ENCODE assay signal across 17 mouse cellular contexts in genomic region chr11:95250110-95250509, GRCm38 (mm10). TPM values are rescaled to one million over a fixed set of nuclear protein-coding genes. Genes with fewer than 3 reads are reported as not detected.
A peak's percentile ranks its signal among the peaks of the same experiment; 100 is the strongest.
DNase-seq lines count a peak whose midpoint lies in the region; ATAC-seq and TF ChIP-seq lines count a peak whose summit lies in the region.
"Had no signal": no experiment of that assay in that cellular context is flagged by ENCODE, and none has a peak within 500 bp of the region (broad histone marks: within the 10 kb centered on the region; RNA-seq: fewer than 3 reads in every experiment).

No protein-coding gene starts in this region.

- H3K27me3 ChIP-seq in heart, embryonic 10.5 days (ENCODE audit: insufficient read depth, poor library complexity, severe bottlenecking): peaks cover 40% of the 10 kb centered on the region
- H3K27me3 ChIP-seq in midbrain, embryonic 13.5 days: peaks cover 13% of the 10 kb centered on the region; the same call in 1 of the 2 replicates
- no peaks in the 10 kb centered on the region for H3K27me3 ChIP-seq in midbrain, embryonic 11.5 days (ENCODE audit: control insufficient read depth, insufficient read depth, low read length)
- no peaks in the 10 kb centered on the region for H3K27me3 ChIP-seq in stomach, postnatal 0 days (ENCODE audit: control insufficient read depth, insufficient read depth, low read length)
- H3K27me3 ChIP-seq: embryonic facial prominence, embryonic 12.5 days; liver, embryonic 13.5 days had no signal

- H3K4me1 ChIP-seq in heart, embryonic 10.5 days: peaks cover 21% of the 10 kb centered on the region
- peaks cover 5% of the 10 kb centered on the region for H3K4me1 ChIP-seq in midbrain, embryonic 13.5 days (replicated peaks)
- H3K4me1 ChIP-seq in midbrain, embryonic 11.5 days (ENCODE audit: control insufficient read depth, insufficient read depth, low read length): no peaks in the 10 kb centered on the region
- H3K4me1 ChIP-seq in stomach, postnatal 0 days (replicated peaks; ENCODE audit: control insufficient read depth, insufficient read depth): no peaks in the 10 kb centered on the region
- H3K4me1 ChIP-seq: embryonic facial prominence, embryonic 12.5 days had no signal

- no peak for TF ChIP-seq CTCF in stomach, postnatal 0 days (IDR thresholded peaks at IDR 0.05; ENCODE audit: low read depth)

- H3K36me3 ChIP-seq in heart, embryonic 10.5 days: no peaks in the 10 kb centered on the region
- no peaks in the 10 kb centered on the region for H3K36me3 ChIP-seq in midbrain, embryonic 13.5 days
- no peaks in the 10 kb centered on the region for H3K36me3 ChIP-seq in midbrain, embryonic 11.5 days (ENCODE audit: control insufficient read depth, insufficient read depth, low read length)
- no peaks in the 10 kb centered on the region for H3K36me3 ChIP-seq in stomach, postnatal 0 days (ENCODE audit: control insufficient read depth, insufficient read depth, low read length)
- H3K36me3 ChIP-seq: embryonic facial prominence, embryonic 12.5 days; liver, embryonic 13.5 days; midbrain, embryonic 15.5 days had no signal

- no peaks in the 10 kb centered on the region; the same call in 1 of the 2 replicates for H3K9me3 ChIP-seq in heart, embryonic 10.5 days
- no peaks in the 10 kb centered on the region for H3K9me3 ChIP-seq in midbrain, embryonic 13.5 days
- H3K9me3 ChIP-seq in midbrain, embryonic 11.5 days (ENCODE audit: control insufficient read depth, low read length): no peaks in the 10 kb centered on the region
- H3K9me3 ChIP-seq in stomach, postnatal 0 days (ENCODE audit: control insufficient read depth, low read length): no peaks in the 10 kb centered on the region
- H3K9me3 ChIP-seq: embryonic facial prominence, embryonic 12.5 days; liver, embryonic 13.5 days; midbrain, embryonic 15.5 days had no signal

- H3K4me3 ChIP-seq in heart, embryonic 10.5 days: peak overlapping the region; percentile 22
- H3K4me3 ChIP-seq in midbrain, embryonic 13.5 days (replicated peaks): no peak overlapping the region
- no peak overlapping the region for H3K4me3 ChIP-seq in midbrain, embryonic 11.5 days (ENCODE audit: low read depth, low read length)
- H3K4me3 ChIP-seq in stomach, postnatal 0 days (ENCODE audit: low read depth, low read length): no peak overlapping the region
- H3K4me3 ChIP-seq: embryonic facial prominence, embryonic 12.5 days; liver, embryonic 13.5 days; midbrain, embryonic 15.5 days had no signal

- TF ChIP-seq EP300 in stomach, postnatal 0 days (optimal IDR thresholded peaks at IDR 0.05): no peak

- ATAC-seq in midbrain, embryonic 13.5 days: peak; percentile 37
- ATAC-seq in midbrain, embryonic 11.5 days (ENCODE audit: low FRiP score): no peak
- peak; percentile 46; the same call in 1 of the 2 replicates for ATAC-seq in stomach, postnatal 0 days (ENCODE audit: low FRiP score, low TSS enrichment)
- ATAC-seq: activated CD4-positive, CD25-positive, alpha-beta regulatory T cell, adult 4 months; forebrain, embryonic 16.5 days; inflammation-experienced regulatory T-cells, adult 6 months; midbrain, embryonic 15.5 days had no signal

- intact Hi-C loops in heart, postnatal 36 days (cut with DNase I): loop anchor here (5.0 kb wide), 1 partner anchor 203 kb away; no protein-coding TSS in a partner anchor

- no peak overlapping the region for H3K4me2 ChIP-seq in midbrain, embryonic 13.5 days (replicated peaks)
- H3K4me2 ChIP-seq in midbrain, embryonic 11.5 days: no peak overlapping the region
- no peak overlapping the region for H3K4me2 ChIP-seq in stomach, postnatal 0 days (replicated peaks; ENCODE audit: low read depth)
- H3K4me2 ChIP-seq: embryonic facial prominence, embryonic 12.5 days; liver, embryonic 13.5 days; midbrain, embryonic 15.5 days had no signal

- peak overlapping the region; percentile 77 for H3K27ac ChIP-seq in heart, embryonic 10.5 days
- H3K27ac ChIP-seq in midbrain, embryonic 13.5 days: no peak overlapping the region
- no peak overlapping the region for H3K27ac ChIP-seq in midbrain, embryonic 11.5 days (ENCODE audit: low read depth, low read length)
- H3K27ac ChIP-seq in stomach, postnatal 0 days (replicated peaks): no peak overlapping the region
- H3K27ac ChIP-seq: embryonic facial prominence, embryonic 12.5 days; liver, embryonic 13.5 days; midbrain, embryonic 15.5 days had no signal

- H3K9ac ChIP-seq in midbrain, embryonic 13.5 days (replicated peaks): no peak overlapping the region
- no peak overlapping the region for H3K9ac ChIP-seq in midbrain, embryonic 11.5 days (ENCODE audit: low read length)
- no peak overlapping the region for H3K9ac ChIP-seq in stomach, postnatal 0 days (ENCODE audit: low read length)
- H3K9ac ChIP-seq: embryonic facial prominence, embryonic 12.5 days; liver, embryonic 13.5 days; midbrain, embryonic 15.5 days had no signal

- 17% methylated on average over 10 of the region's 10 CpGs for WGBS in heart, embryonic 10.5 days
- 45% methylated on average over 10 of the region's 10 CpGs for WGBS in midbrain, embryonic 13.5 days
- WGBS in midbrain, embryonic 11.5 days: 48% methylated on average over 10 of the region's 10 CpGs
- WGBS in stomach, postnatal 0 days: 60% methylated on average over 10 of the region's 10 CpGs

- DNase-seq in heart, embryonic 10.5 days (ENCODE audit: low spot score): no peak
- no peak for DNase-seq in heart, postnatal 36 days
- DNase-seq in kidney, postnatal 4 days: peak; percentile 62 to 76
- DNase-seq in kidney, postnatal 14 days: no peak
- DNase-seq in midbrain, embryonic 11.5 days (ENCODE audit: low spot score, missing footprints): no peak
- no peak for DNase-seq in stomach, postnatal 0 days (ENCODE audit: low spot score)
- DNase-seq in thymus, adult 18-20 months: no peak
- DNase-seq: cerebellum, adult 8-10 months; liver, embryonic 13.5 days; right cerebral cortex, adult 18-20 months had no signal

RNA-seq across cellular contexts. Expression of gene Tac4, which starts 11.2 kb away (rescaled TPM):
- not detected in 2 replicates for polyA plus RNA-seq in heart, embryonic 10.5 days (2016; fragmentation: Nextera tagmentation; extraction: Ambion mirVana)
- total RNA-seq in heart, postnatal 36 days (2021): not detected
- not detected in 2 replicates for polyA plus RNA-seq in midbrain, embryonic 13.5 days (2015; fragmentation: Nextera tagmentation; extraction: Ambion mirVana)
- not detected in 2 replicates for polyA plus RNA-seq in midbrain, embryonic 11.5 days (2014; fragmentation: Nextera tagmentation; extraction: Ambion mirVana)
- polyA plus RNA-seq in stomach, postnatal 0 days (2015; fragmentation: Nextera tagmentation; extraction: Ambion mirVana): 0.25 and 0.29 TPM in 2 replicates
- polyA plus RNA-seq: activated CD4-positive, CD25-positive, alpha-beta regulatory T cell, adult 4 months; gonadal fat pad, adult 2 months; liver, embryonic 13.5 days; midbrain, embryonic 15.5 days had no signal

RNA-seq across cellular contexts. Expression of gene Kat7, which starts 59.9 kb away (rescaled TPM):
- polyA plus RNA-seq in heart, embryonic 10.5 days (2016; fragmentation: Nextera tagmentation; extraction: Ambion mirVana): 66.0 and 68.5 TPM in 2 replicates
- total RNA-seq in heart, postnatal 36 days (2021): 10 to 100 TPM; 27.5 to 32.3 TPM
- 63.8 and 66.1 TPM in 2 replicates for polyA plus RNA-seq in midbrain, embryonic 13.5 days (2015; fragmentation: Nextera tagmentation; extraction: Ambion mirVana)
- polyA plus RNA-seq in midbrain, embryonic 11.5 days (2014; fragmentation: Nextera tagmentation; extraction: Ambion mirVana): 75.8 and 80.9 TPM in 2 replicates
- polyA plus RNA-seq in stomach, postnatal 0 days (2015; fragmentation: Nextera tagmentation; extraction: Ambion mirVana): 25.0 and 27.2 TPM in 2 replicates

Comparison
In these comparisons a context has a peak if more than half of its experiments do, and no peak if none do; other contexts are left out.
1. DNase-seq: peak in kidney, postnatal 4 days (2 of 2); none in heart, embryonic 10.5 days (single experiment), heart, postnatal 36 days (0 of 2), kidney, postnatal 14 days (single experiment), midbrain, embryonic 11.5 days (single experiment), stomach, postnatal 0 days (single experiment) and thymus, adult 18-20 months (0 of 2).